Mouse (Mus musculus) cerebellum, adult 2 months (tissue): ENCODE measurements around the gene Lrg1. TPM values are rescaled to one million over a fixed set of nuclear protein-coding genes. Genes with fewer than 3 reads are reported as not detected.

ENCODE experiments used
- DNase-seq, 2 experiments: peaks; one replicate each; pipeline ENCODE4 v3.0.0; 2021
- H3K27ac ChIP-seq: fragments of 200-500 bp; 2 replicates; pipeline ENCODE4 v1.5.1; 2012; ENCODE audit warnings: low read length, control low read depth, inconsistent platforms; ENCODE audit not compliant: insufficient read depth
- H3K27me3 ChIP-seq: fragments of 200-500 bp; 2 replicates; pipeline ENCODE4 v1.6.1; 2012; ENCODE audit warnings: inconsistent platforms, mild to moderate bottlenecking, low read length, moderate library complexity; ENCODE audit not compliant: control insufficient read depth, insufficient read depth
- H3K4me1 ChIP-seq: fragments of 200-500 bp; 2 replicates; pipeline ENCODE4 v1.6.1; 2011; ENCODE audit warnings: low read length; ENCODE audit not compliant: control insufficient read depth, insufficient read depth
- H3K4me3 ChIP-seq: fragments of 200-500 bp; replicated peaks from 2 replicates; pipeline ENCODE3; 2011; ENCODE audit warnings: mild to moderate bottlenecking, low read depth, low read length, control low read depth; ENCODE audit not compliant: insufficient read depth
- CTCF ChIP-seq: fragments of 200-500 bp; IDR thresholded peaks from 2 replicates; pipeline ENCODE4 v1.5.1; 2011; ENCODE audit warnings: low read depth, mild to moderate bottlenecking, control low read depth, low read length, moderate library complexity, borderline replicate concordance; ENCODE audit not compliant: insufficient read depth
- POLR2A ChIP-seq: fragments of 200-500 bp; IDR thresholded peaks from 2 replicates; pipeline ENCODE4 v1.6.1; 2011; ENCODE audit warnings: low read length, control low read depth, borderline replicate concordance; ENCODE audit not compliant: insufficient read depth
- WGBS: fragments of 180-500 bp; shearing (Covaris S2); methylation state at CpG from one replicate; pipeline ENCODE4 v1.1.7; 2018; 5-methylcytosine and 5-hydroxymethylcytosine counted together
- polyA plus RNA-seq: library from polyadenylated mRNA; depleted of rRNA; stranded (reverse); fragments of >200 nt; gene quantifications from 2 replicates; pipeline ENCODE4 v1.2.3, GENCODE M21; 2012; rRNA removed

The Lrg1 gene
- polyA plus RNA-seq, 1 experiment, result 0.93 TPM

GRCm38 (mm10) chr17:56074827-56075208 is 47.0 kb downstream of the Lrg1 start, which contains the start of gene Ubxn6:
Gene Ubxn6 (minus strand): TSS chr17:56075028.
- peak; percentile 96 to 97 for DNase-seq
- no peaks in the 10 kb centered on the region; the same call in 1 of the 2 replicates for H3K4me1 ChIP-seq
- under 1% methylated on average over 35 of the region's 35 CpGs for WGBS
- H3K4me3 ChIP-seq, result peak within 1 kb of the TSS; percentile 86
- H3K27me3 ChIP-seq, result no peaks in the 10 kb centered on the region
- H3K27ac ChIP-seq, result peak within 1 kb of the TSS; percentile 65
- TF ChIP-seq POLR2A (peak; percentile 55; the same call in 1 of the 2 replicates), CTCF (peak; percentile 13; the same call in 1 of the 2 replicates)

DNA sequence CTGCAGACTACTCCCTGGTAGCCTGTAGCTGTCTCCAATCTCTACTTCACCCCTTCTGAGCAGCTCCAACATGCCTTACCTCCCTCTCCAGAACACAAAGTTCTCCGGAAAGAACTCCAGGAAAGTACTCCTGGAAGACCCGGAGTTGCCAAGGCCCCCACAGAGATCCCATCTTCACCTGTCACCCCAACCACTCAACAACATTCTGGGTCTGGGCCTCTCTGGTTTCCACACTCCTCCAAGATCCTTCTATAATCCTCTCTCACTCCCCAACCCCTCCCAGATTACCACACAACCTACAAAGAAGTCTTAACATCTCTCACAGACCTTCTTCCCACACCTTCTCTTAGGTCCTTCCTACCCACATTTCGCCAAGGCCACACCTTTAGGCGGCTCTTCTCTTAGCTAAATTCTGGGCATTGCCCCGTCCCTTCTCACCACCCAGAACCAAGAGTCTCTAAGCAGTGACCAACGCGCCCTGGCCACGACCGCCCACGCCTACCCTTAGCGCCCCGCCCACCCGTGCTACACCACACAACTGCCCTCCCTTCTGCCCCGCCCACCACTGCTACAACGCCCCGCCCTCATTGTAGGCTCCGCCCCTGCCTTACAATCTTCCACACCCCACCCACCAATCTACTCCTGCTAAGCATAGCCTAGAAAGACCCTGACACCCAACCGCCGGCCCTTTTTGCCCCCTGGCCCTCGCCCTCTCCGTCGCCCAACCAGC is 47.5 kb downstream of the Lrg1 start:
- no peaks in the 10 kb centered on the region for H3K27me3 ChIP-seq
- H3K27ac ChIP-seq, result peak overlapping the region; percentile 65
- H3K4me3 ChIP-seq, result peak overlapping the region; percentile 86
- TF ChIP-seq CTCF, result no peak
- no peak for TF ChIP-seq POLR2A
- no peaks in the 10 kb centered on the region; the same call in 1 of the 2 replicates for H3K4me1 ChIP-seq
- 7% methylated on average over 22 of the region's 22 CpGs for whole genome bisulfite sequencing
- DNase-seq, result peak; percentile 67 to 74

DNA sequence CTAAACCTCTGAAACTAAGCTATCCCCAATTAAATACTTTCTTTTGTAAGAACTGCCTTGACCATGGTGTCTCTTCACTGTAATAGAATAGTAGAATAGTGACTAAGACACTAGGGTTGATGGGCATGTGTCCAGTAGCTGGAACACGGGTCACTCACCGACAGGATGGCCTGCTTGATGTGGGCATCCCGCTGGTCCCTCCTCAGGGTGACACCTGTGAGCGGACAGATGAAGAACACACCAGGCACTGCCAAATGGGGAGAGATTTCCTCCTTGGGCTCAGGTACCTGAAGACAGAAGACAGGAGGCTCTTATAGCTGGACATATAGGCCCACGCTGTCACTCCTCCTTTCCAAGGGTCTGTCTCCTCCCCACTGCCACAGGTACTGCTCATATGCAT is 49.6 kb downstream of the Lrg1 start:
- Histone ChIP-seq H3K4me3 (no peak overlapping the region), H3K27ac (no peak overlapping the region), H3K4me1 (no peaks in the 10 kb centered on the region; the same call in 1 of the 2 replicates), H3K27me3 (no peaks in the 10 kb centered on the region)
- no peak for DNase-seq
- 63% methylated on average over 5 of the region's 5 CpGs for WGBS
- TF ChIP-seq CTCF, result no peak
- no peak for TF ChIP-seq POLR2A

DNA sequence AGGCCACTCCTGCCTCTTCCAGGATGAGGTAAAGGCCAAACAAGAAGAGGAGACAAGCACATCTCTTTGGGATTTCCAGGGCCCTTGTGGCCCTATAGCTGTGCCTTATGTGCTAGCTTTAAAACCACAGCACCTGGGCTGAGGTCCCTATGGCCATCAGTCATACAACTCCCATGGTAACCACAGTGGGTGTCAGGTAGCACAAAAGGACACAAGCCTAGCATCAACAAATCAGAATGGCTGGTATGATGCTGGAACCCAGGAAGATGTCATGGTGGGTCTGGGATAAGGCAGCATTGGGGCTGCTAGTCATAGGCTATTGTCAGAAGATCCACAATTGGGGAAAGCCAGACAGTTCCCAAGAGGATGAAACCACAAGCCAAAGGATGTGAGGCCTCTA is 50.7 kb downstream of the Lrg1 start:
- TF ChIP-seq CTCF, result no peak
- no peak for TF ChIP-seq POLR2A
- Histone ChIP-seq H3K27ac (no peak overlapping the region), H3K4me3 (no peak overlapping the region), H3K4me1 (no peaks in the 10 kb centered on the region; the same call in 1 of the 2 replicates), H3K27me3 (no peaks in the 10 kb centered on the region)
- DNase-seq, result no peak

Other genes starting within 250 kb of the Lrg1 start
- gene Zfp119a, start 243.1 kb downstream of the Lrg1 start, polyA plus RNA-seq, result 3.6 and 4.3 TPM in 2 replicates
- gene Zfp959, start 229.9 kb downstream of the Lrg1 start, polyA plus RNA-seq, result 7.7 and 8.7 TPM in 2 replicates
- 3.3 and 3.7 TPM in 2 replicates for gene Zfp119b, start 172.5 kb downstream of the Lrg1 start, polyA plus RNA-seq
- gene Ebi3, start 169.4 kb downstream of the Lrg1 start, polyA plus RNA-seq, result 0.81 and 1.00 TPM in 2 replicates
- 13.4 and 14.9 TPM in 2 replicates for gene Yju2, start 162.9 kb downstream of the Lrg1 start, polyA plus RNA-seq
- gene Shd, start 151.5 kb downstream of the Lrg1 start, polyA plus RNA-seq, result 122 and 127 TPM in 2 replicates
- 88.0 and 91.3 TPM in 2 replicates for gene Fsd1, start 135.5 kb downstream of the Lrg1 start, polyA plus RNA-seq
- 51.8 and 64.1 TPM in 2 replicates for gene Stap2, start 116.4 kb downstream of the Lrg1 start, polyA plus RNA-seq
- gene Mpnd, start 116.3 kb downstream of the Lrg1 start, polyA plus RNA-seq, result 183 and 193 TPM in 2 replicates
- gene Sh3gl1, start 85.4 kb downstream of the Lrg1 start, polyA plus RNA-seq, result 69.5 and 82.5 TPM in 2 replicates
- gene Chaf1a, start 81.6 kb downstream of the Lrg1 start, polyA plus RNA-seq, result 2.9 and 3.3 TPM in 2 replicates
- gene Ubxn6, start 47.0 kb downstream of the Lrg1 start, polyA plus RNA-seq, result 114 TPM in 2 replicates
- 109 and 116 TPM in 2 replicates for gene Hdgfl2, start 42.4 kb downstream of the Lrg1 start, polyA plus RNA-seq
- 1.1 and 1.7 TPM in 2 replicates for gene Plin4, start 12.2 kb downstream of the Lrg1 start, polyA plus RNA-seq
- 0.38 and 0.54 TPM in 2 replicates for gene Plin5, start 4.4 kb downstream of the Lrg1 start, polyA plus RNA-seq
- 51.8 and 54.3 TPM in 2 replicates for gene Sema6b, start 18.3 kb upstream of the Lrg1 start, polyA plus RNA-seq
- gene Tnfaip8l1, start 40.5 kb upstream of the Lrg1 start, polyA plus RNA-seq, result 1.7 and 1.9 TPM in 2 replicates
- gene Mydgf, start 61.9 kb upstream of the Lrg1 start, polyA plus RNA-seq, result 44.5 and 45.0 TPM in 2 replicates
- gene Dpp9, start 96.9 kb upstream of the Lrg1 start, polyA plus RNA-seq, result 54.7 and 56.3 TPM in 2 replicates
- 19.9 and 21.8 TPM in 2 replicates for gene Fem1a, start 134.8 kb upstream of the Lrg1 start, polyA plus RNA-seq
- gene Ticam1, start 154.8 kb upstream of the Lrg1 start, polyA plus RNA-seq, result 4.5 and 4.7 TPM in 2 replicates
- 15.6 and 20.9 TPM in 2 replicates for gene Plin3, start 170.9 kb upstream of the Lrg1 start, polyA plus RNA-seq
- not detected in 2 replicates for gene Arrdc5, start 178.3 kb upstream of the Lrg1 start, polyA plus RNA-seq
- gene Uhrf1, start 181.3 kb upstream of the Lrg1 start, polyA plus RNA-seq, result 0.65 and 0.71 TPM in 2 replicates
- gene Kdm4b, start 204.1 kb upstream of the Lrg1 start, polyA plus RNA-seq, result 45.8 and 50.9 TPM in 2 replicates